Mouse (Mus musculus): ENCODE results near the gene Rptor. TPM values are rescaled to one million over a fixed set of nuclear protein-coding genes. Genes with fewer than 3 reads are reported as not detected.
A peak's percentile ranks its signal among the peaks of the same experiment; 100 is the strongest.

Gene Rptor
- total RNA-seq, 2 experiments from 2014 or later = 24.9 to 32.5 TPM

DNA sequence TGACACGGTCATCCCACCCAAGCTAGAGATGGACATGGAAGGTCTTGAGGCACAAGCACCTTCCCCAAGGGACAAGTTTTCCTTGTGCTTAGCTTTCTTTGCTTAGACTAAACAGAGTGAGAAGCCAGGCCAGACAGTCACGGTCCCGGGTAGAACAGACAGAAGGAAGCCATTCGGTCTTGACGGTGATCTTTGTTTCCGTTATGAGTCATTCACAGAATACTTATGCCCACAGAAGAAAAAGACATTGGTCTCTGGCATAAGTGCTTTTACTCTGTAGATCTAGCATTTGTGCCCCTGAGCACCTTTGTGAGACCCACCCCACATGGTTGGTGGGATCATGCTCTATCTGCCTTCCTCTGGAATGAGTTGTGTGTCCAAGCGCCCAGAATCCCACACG is 203.8 kb downstream of the Rptor start:
- intact Hi-C loops (cut with DNase I) = no loop called here
- no peak overlapping the region for H3K27ac ChIP-seq
- no peak for TF ChIP-seq CTCF (IDR thresholded peaks at IDR 0.05)

DNA sequence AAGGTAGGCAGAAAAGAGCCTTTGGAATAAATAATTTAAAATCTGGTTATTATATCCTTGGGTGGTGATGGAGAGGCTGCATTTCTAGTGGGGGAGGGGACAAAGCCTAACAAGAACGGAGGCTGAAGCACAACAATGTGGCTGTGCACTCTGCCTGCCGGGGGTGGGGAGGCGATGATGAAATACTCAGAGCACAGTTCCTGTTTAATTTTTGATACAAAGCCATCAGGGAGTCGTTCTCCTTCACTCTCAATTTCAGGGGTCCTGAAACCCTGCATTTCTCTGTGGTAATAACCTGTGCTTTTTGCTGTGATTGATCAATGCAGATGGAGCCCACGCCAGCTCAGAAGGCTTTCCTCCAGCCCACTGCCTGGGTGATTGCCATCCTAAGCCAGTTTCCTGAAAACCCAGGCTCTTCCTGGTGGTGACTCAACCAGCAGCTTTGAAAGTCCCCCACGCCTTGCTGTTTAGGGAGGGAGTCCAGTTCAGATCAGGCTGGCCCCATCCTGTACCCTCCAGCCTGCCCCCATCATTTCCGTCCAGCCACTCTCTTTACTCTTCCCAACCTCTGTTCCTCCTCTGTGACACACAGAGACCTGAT is 204.8 kb downstream of the Rptor start:
- TF ChIP-seq CTCF (IDR thresholded peaks at IDR 0.05) = no peak
- DNase-seq = no peak

More for the DNA sequence above, 203.8 kb downstream of the Rptor start:
- no peak overlapping the region for H3K4me3 ChIP-seq
- DNase-seq = no peak

DNA sequence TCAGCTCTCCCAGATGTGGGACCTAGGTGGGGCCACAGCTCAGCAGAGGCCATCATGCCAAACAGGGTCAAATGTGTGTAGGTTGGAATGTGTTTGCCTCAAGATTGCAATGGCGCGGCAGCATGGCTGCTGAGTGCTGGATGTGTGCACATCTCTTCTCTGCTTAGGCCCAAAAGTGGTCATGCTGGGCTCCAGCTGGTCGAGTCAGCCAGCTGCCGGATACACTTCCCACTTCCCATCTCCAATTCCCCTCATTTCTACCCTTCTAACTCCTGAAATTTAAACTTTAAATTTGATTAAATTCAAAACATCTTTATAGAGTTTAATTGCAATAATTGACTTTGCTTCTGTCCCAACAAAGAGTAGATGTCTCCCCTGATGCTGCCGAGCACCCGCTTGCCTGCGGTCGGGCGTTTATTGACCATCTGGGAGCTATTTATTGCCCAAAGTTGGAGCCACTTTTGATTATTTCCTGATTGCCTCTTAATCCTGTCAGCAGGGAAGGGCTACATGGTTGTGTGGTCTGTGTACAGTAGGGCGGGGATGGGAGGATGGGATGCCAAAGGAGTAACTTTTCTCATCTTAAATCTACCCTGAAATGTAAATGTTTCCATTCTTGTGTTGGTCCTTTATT is 206.1 kb downstream of the Rptor start:
- no peak for DNase-seq
- Histone ChIP-seq H3K27ac (no peak overlapping the region), H3K4me3 (no peak overlapping the region)
- no peak for TF ChIP-seq CTCF (IDR thresholded peaks at IDR 0.05)
- intact Hi-C loops (cut with DNase I) = no loop called here

More for the DNA sequence above, 204.8 kb downstream of the Rptor start:
- intact Hi-C loops (cut with DNase I) = no loop called here
- no peak overlapping the region for H3K4me3 ChIP-seq
- no peak overlapping the region for H3K27ac ChIP-seq

DNA sequence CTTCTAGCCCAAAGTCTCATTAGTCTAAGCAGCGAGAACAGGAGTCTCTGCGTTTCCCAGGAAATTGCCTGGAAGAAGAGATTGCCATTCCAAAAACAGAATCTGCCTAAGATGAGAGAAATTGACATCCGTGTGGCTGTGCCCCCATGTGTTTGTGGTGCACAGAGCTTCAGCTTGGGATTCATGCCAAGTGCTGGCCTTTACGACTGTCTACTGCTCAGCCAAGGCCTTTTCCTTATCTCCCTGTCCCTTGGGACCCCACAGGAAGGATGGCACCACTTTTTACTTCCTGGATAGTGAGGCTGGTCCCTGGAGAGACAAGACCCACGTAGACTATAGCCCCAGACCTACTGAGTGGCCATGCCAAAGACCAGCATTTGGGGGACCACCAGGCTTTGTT is 206.6 kb downstream of the Rptor start:
- TF ChIP-seq CTCF (IDR thresholded peaks at IDR 0.05) = no peak
- H3K4me3 ChIP-seq = no peak overlapping the region
- intact Hi-C loops (cut with DNase I) = no loop called here
- no peak overlapping the region for H3K27ac ChIP-seq
- no peak for DNase-seq

- intact Hi-C loops (cut with DNase I) = no loop called here
- no peak for DNase-seq
- TF ChIP-seq CTCF (IDR thresholded peaks at IDR 0.05) = no peak
- Histone ChIP-seq H3K27ac (no peak overlapping the region), H3K4me3 (no peak overlapping the region)
These were observed 208.3 kb downstream of the Rptor start for GRCm38 (mm10) chr11:119811022-119811421.

DNA sequence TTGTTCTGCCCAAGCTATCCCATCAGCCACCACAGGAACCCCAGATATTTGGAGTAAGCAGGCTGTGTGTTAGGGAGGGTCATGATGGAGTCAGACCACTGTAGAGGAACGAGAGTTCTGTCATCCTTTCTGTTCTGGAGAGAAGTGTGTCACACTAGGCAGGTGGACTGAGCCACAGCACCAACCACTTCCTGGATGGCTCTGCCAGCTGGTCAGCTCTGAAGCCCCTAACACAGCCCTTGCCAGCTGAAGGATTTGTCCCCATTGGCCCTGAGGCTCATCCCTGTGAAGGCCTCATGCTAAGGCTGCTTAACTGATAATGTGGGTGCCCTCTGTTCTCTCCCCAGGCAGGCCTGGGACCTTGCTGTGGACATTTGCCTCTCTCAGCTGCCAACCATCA is 208.9 kb downstream of the Rptor start:
- no peak for TF ChIP-seq CTCF (IDR thresholded peaks at IDR 0.05)
- intact Hi-C loops (cut with DNase I) = no loop called here
- DNase-seq = no peak
- H3K4me3 ChIP-seq = no peak overlapping the region
- H3K27ac ChIP-seq = no peak overlapping the region

DNA sequence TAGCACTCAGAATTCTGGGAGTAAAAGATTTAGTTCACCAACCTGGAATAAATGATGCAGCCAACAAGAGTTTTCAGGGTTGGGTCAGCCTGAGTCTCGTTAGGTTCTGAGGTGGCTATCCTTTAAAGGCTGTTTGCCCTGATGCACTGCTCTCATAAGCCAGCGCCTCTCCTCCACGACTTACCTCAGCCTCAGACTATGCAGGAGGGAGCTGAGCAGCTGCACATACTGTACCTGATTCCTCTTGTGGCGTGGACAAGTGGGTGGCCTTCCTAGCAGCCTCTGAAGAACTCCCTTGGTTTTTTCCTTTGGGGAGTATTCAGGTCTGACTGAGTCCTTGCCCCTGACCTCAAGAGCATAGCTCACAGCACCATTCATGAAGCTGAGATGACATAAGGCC is 209.4 kb downstream of the Rptor start:
- intact Hi-C loops (cut with DNase I) = no loop called here
- DNase-seq = no peak
- H3K4me3 ChIP-seq = no peak overlapping the region
- TF ChIP-seq CTCF (IDR thresholded peaks at IDR 0.05) = no peak
- no peak overlapping the region for H3K27ac ChIP-seq

DNA sequence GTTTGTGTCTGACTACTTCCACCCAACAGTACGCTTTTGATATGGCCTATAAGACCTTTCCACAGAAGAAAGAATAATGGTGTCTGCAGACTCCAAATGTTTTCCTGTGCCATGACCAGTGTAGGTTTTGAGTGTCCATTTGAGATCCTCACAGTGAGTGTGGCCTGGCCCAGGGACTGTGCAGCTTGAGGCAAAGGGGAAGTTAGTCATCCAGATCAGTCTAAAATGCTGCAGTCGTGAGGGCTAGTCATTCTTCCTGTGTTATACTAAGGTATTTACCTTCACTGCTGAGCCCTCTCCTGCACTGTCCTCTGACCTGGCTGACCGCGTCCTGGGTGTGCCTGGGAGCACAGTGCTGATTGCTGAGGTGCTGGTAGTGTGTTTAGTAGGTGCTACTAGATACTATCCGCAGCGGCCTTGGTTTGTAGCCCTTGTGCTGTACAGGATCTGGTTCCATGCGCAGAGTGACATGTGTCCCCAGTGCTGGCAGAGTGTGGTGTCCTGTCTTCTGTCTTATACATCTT is 211.4 kb downstream of the Rptor start:
- TF ChIP-seq CTCF (IDR thresholded peaks at IDR 0.05) = no peak
- no peak for DNase-seq
- H3K27ac ChIP-seq = no peak overlapping the region
- intact Hi-C loops (cut with DNase I) = no loop called here
- no peak overlapping the region for H3K4me3 ChIP-seq

GRCm38 (mm10) chr11:119816798-119817361 is 214.2 kb downstream of the Rptor start:
- TF ChIP-seq CTCF (IDR thresholded peaks at IDR 0.05) = no peak
- DNase-seq = no peak
- intact Hi-C loops (cut with DNase I) = no loop called here
- H3K4me3 ChIP-seq = no peak overlapping the region
- H3K27ac ChIP-seq = no peak overlapping the region

- intact Hi-C loops (cut with DNase I) = no loop called here
- no peak for TF ChIP-seq CTCF (IDR thresholded peaks at IDR 0.05)
- no peak for DNase-seq
- no peak overlapping the region for H3K27ac ChIP-seq
- no peak overlapping the region for H3K4me3 ChIP-seq
These were observed 214.7 kb downstream of the Rptor start for GRCm38 (mm10) chr11:119817362-119817837.

- intact Hi-C loops (cut with DNase I) = no loop called here
- no peak for TF ChIP-seq CTCF (IDR thresholded peaks at IDR 0.05)
- H3K27ac ChIP-seq = no peak overlapping the region
- no peak overlapping the region for H3K4me3 ChIP-seq
- DNase-seq = no peak
These were observed 215.2 kb downstream of the Rptor start for GRCm38 (mm10) chr11:119817898-119818297.

DNA sequence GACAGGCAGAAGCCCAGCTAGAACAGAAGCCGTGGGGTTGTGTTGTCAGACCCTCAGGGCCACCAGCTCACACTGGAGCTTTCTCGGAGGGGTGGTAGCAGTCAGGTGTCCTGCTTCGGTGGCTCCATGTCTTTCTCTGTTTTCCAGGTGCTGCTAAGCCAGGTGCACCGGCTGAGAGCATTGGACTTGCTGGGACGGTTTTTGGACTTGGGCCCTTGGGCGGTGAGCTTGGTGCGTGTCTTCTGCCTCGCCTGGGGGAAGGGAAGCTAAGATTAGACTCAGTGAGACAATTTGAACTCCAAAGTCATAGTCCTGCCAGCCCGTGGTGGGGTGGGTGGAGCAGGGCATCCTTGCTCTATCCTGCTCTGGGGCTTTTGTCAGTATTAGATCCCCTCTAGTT is 218.8 kb downstream of the Rptor start:
- Histone ChIP-seq H3K4me3 (no peak overlapping the region), H3K27ac (peak overlapping the region; percentile 58)
- DNase-seq = peak; percentile 73
- intact Hi-C loops (cut with DNase I) = no loop called here
- TF ChIP-seq CTCF (IDR thresholded peaks at IDR 0.05) = no peak

GRCm38 (mm10) chr11:119824072-119824649 is 221.5 kb downstream of the Rptor start:
- no peak overlapping the region for H3K27ac ChIP-seq
- no peak for TF ChIP-seq CTCF (IDR thresholded peaks at IDR 0.05)
- intact Hi-C loops (cut with DNase I) = no loop called here
- DNase-seq = no peak
- no peak overlapping the region for H3K4me3 ChIP-seq

Measured in gastrocnemius, adult 2 months (tissue).